Mouse (Mus musculus) monocyte, adult 2 months (primary cell): ENCODE measurements at regions not wholly inside any gene's neighbourhood (a gene's known extent, or its start where the extent isn't known, plus 50 kb on each side); places are given as distances from the start of the nearest gene placed in this dataset.

Source experiments
- DNase-seq, 2 experiments: peaks; one replicate each; pipeline ENCODE4 v3.0.0; 2022; ENCODE audit warnings: low spot score in 2 of 2, low read depth in 1 of 2

- DNase-seq, result no peak
Observed at GRCm38 (mm10) chr13:112120346-112120745, 167.9 kb upstream of the Ankrd55 start.

GRCm38 (mm10) chr13:112121110-112121509, 167.1 kb upstream of the Ankrd55 start:
- DNase-seq, result no peak

GRCm38 (mm10) chr13:112122842-112123373, 165.3 kb upstream of the Ankrd55 start:
- DNase-seq, result no peak

GRCm38 (mm10) chr13:112125769-112126469, 162.3 kb upstream of the Ankrd55 start:
- DNase-seq, result no peak

DNA sequence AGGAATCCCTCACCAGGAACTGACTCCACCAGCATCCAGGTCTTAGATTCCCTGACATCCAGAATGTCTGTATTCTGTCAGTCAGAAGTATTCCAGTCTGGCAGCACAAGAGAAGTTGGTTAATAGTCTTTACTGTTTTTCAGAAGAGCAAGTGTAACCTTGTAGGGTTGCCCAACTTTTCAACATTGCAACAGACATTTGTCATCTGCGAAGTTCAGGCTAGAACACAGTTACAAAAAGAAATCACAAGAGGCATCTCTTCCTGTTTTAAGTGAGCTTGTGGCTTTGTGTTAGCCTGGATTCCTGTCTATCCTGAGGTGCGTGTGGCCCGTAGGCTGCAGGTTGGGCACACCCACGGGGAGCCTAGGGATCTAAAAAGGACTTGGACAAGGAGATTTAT, 158.0 kb upstream of the Ankrd55 start:
- DNase-seq, result peak in 1 of 2 experiments; percentile 33

GRCm38 (mm10) chr13:112130774-112131173, 157.5 kb upstream of the Ankrd55 start:
- DNase-seq, result no peak

DNA sequence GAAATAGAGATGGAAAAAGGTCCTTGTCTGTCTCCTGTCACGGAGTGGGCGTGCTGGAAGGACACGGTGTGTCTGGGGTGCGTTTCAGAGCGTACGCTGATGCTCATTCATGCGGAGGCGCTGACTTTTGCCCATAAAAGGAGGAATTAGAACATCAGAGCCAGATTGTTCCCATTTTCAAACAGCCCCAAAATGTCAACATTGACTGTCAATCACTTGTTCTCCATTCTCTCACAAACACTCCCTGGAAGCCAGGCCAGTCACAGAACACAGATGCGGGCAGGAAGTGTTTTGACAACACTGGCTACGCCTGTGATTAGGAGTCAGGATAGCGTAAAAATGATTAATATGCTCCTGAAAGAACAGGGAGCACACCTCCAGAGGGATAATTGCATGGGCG, 157.1 kb upstream of the Ankrd55 start:
- DNase-seq, result peak; percentile 4 to 23

GRCm38 (mm10) chr13:112133736-112134135, 154.5 kb upstream of the Ankrd55 start:
- no peak for DNase-seq

GRCm38 (mm10) chr13:112134701-112135100, 153.6 kb upstream of the Ankrd55 start:
- DNase-seq, result no peak

DNA sequence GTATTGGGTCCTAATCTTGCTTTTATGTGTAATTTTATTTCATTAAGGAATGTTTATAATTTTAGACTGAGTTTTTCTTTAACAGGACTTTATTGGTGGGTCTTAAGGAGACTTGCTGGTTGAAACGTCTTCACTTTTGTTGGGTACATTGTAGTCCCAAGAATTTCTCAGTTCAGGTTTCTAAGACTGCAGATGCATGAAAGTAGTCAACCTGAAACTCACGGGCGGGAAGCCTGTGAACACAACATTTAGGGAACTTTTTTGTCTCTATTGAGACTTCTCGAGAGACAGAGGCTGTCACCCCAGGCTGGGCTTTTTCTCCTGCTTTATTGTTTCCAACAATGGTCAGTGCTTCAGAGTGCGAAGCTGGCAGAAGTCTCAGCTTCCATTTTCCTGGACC, 152.5 kb upstream of the Ankrd55 start:
- no peak for DNase-seq

- DNase-seq, result no peak
Observed at GRCm38 (mm10) chr13:112136850-112137249, 151.4 kb upstream of the Ankrd55 start.

- no peak for DNase-seq
Observed at GRCm38 (mm10) chr13:112140871-112141270, 147.4 kb upstream of the Ankrd55 start.

GRCm38 (mm10) chr13:112144393-112145348, 143.6 kb upstream of the Ankrd55 start:
- DNase-seq, result no peak

- DNase-seq, result no peak
Observed at GRCm38 (mm10) chr13:112152614-112153550, 135.4 kb upstream of the Ankrd55 start.

GRCm38 (mm10) chr13:112153681-112154127, 134.5 kb upstream of the Ankrd55 start:
- DNase-seq, result no peak

- DNase-seq, result no peak
Observed at GRCm38 (mm10) chr13:112159430-112160172, 128.7 kb upstream of the Ankrd55 start.

DNA sequence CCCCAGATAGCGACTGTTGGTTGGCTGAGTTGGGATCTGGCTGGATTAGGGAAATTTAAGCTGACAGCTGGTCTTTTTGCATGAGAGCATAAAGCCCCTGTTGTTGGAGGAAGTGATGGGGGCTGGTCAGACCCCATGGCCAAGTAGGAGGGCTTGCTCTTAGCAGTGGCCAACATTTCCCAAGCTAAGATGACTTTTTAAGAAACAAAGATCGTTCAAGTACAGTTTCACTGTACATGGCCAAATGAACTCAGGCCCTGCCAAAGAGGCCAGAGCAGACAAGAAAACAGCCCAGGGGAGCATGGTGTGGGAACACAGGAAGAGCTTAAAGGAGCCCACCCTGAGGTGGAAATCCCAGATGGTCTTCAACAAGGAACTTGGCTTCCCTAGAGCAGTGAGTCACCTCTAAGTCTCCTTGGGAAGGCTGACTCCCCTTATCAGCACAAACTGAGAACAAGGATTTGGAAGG, 128.0 kb upstream of the Ankrd55 start:
- no peak for DNase-seq

DNA sequence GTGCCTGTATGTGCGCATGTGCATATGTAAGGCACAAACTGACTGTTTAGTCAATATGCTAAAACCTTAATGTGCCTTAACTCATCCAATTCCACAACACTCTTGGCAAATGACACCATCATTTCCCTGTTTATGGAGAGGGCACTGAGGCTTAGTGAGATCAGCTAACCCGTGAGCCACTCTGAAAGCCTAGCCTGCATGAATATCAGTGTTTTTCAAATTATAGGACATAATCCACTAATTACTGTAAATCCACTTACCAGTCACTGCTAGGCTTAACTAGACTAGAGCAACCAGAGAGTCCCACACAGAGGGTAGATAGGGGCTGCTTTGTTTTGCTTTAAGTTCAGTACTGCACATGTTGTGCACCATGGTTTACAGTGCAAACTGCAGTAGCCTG, 127.5 kb upstream of the Ankrd55 start:
- DNase-seq, result no peak

- DNase-seq, result no peak
Observed at GRCm38 (mm10) chr13:112161886-112162285, 126.4 kb upstream of the Ankrd55 start.

DNA sequence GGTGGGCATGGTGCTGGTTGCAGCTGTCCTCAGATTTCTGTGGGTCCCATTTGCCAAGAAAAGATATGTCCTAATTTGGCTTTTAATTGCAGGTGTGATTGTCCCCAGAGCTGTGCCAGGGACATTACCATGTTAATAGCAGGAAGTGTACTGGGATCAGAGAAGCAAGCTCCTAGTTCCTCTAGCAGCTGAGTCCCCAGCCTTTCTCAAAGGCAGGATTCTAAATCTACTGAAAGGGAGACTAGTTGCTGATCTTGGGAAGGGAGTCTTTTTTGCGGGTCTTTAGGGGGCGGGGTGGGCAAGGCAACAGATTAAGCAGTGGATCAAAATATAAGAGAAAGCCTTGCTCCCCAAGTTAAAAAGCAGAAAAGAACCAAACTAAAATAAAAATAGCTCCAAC, 122.3 kb upstream of the Ankrd55 start:
- no peak for DNase-seq
